Mouse (Mus musculus) hindbrain, embryonic 10.5 days (tissue): ENCODE measurements around the gene Slc10a6. TPM values are rescaled to one million over a fixed set of nuclear protein-coding genes. Genes with fewer than 3 reads are reported as not detected.

Experiments used
- DNase-seq: peaks from one replicate; pipeline ENCODE4 v3.0.0-alpha.2; 2017; ENCODE audit warnings: low spot score
- H3K27ac ChIP-seq: fragments of 300-500 bp; sonication (generic); 2 replicates; pipeline ENCODE4 v1.5.1; 2016; ENCODE audit warnings: mild to moderate bottlenecking, moderate library complexity
- H3K27me3 ChIP-seq: fragments of 300-500 bp; sonication (generic); 2 replicates; pipeline ENCODE4 v1.6.1; 2016; ENCODE audit warnings: mild to moderate bottlenecking; ENCODE audit not compliant: poor library complexity, insufficient read depth, severe bottlenecking
- H3K36me3 ChIP-seq: fragments of 300-500 bp; sonication (generic); 2 replicates; pipeline ENCODE4 v1.6.1; 2016; ENCODE audit warnings: mild to moderate bottlenecking, moderate library complexity
- H3K4me1 ChIP-seq: fragments of 300-500 bp; sonication (generic); replicated peaks from 2 replicates; pipeline ENCODE4 v1.6.1; 2016; ENCODE audit warnings: mild to moderate bottlenecking
- H3K4me3 ChIP-seq: fragments of 300-500 bp; sonication (generic); 2 replicates; pipeline ENCODE4 v1.5.1; 2016; ENCODE audit warnings: mild to moderate bottlenecking, moderate library complexity
- H3K9me3 ChIP-seq: fragments of 300-500 bp; sonication (generic); 2 replicates; pipeline ENCODE4 v1.6.1; 2016; ENCODE audit warnings: mild to moderate bottlenecking, moderate library complexity
- WGBS: fragments of 180-500 bp; shearing (Covaris S2); methylation state at CpG from one replicate; pipeline ENCODE4 v1.1.7; 2016; 5-methylcytosine and 5-hydroxymethylcytosine counted together
- polyA plus RNA-seq: library from polyadenylated mRNA; unstranded; fragments of >200 nt; fragmentation: Nextera tagmentation; extraction: Ambion mirVana; gene quantifications from 2 replicates; pipeline ENCODE4 v1.2.1, GENCODE M21; 2016

The Slc10a6 gene
- polyA plus RNA-seq, 1 experiment from 2014 or later = 0.25 TPM

DNA sequence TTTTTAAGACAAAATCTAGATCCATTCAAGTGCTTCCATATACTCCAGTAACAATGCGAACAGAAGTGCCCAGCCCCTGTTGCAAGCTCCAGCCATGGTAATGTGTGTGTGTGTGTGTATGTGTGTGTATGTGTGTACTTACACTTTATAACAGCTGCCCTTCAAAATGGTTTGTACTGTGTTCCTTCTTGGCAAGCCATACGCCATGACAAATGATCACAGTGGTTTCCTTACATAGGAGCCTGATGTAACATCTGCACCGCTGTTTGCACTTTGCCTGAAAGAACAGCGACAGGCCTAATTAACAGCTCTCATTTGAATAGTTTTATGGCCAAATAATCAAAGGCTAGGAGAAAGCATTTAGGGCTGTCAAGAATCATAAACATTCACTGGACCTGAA, 25.6 kb upstream of the Slc10a6 start:
- Histone ChIP-seq H3K4me3 (peak overlapping the region; percentile 69), H3K27me3 (peaks cover 9% of the 10 kb centered on the region; the same call in 1 of the 2 replicates), H3K9me3 (no peaks in the 10 kb centered on the region), H3K27ac (no peak overlapping the region), H3K36me3 (no peaks in the 10 kb centered on the region), H3K4me1 (peaks cover 6% of the 10 kb centered on the region; the same call in 1 of the 2 replicates)
- 78% methylated on average over 4 of the region's 4 CpGs for WGBS
- DNase-seq = no peak

GRCm38 (mm10) chr5:103654225-103654624, 25.0 kb upstream of the Slc10a6 start:
- WGBS = 28% methylated on average over 6 of the region's 6 CpGs
- Histone ChIP-seq H3K4me3 (no peak overlapping the region), H3K4me1 (peaks cover 6% of the 10 kb centered on the region; the same call in 1 of the 2 replicates), H3K27ac (no peak overlapping the region), H3K27me3 (peaks cover 9% of the 10 kb centered on the region; the same call in 1 of the 2 replicates), H3K9me3 (no peaks in the 10 kb centered on the region), H3K36me3 (no peaks in the 10 kb centered on the region)
- DNase-seq = peak; percentile 62

DNA sequence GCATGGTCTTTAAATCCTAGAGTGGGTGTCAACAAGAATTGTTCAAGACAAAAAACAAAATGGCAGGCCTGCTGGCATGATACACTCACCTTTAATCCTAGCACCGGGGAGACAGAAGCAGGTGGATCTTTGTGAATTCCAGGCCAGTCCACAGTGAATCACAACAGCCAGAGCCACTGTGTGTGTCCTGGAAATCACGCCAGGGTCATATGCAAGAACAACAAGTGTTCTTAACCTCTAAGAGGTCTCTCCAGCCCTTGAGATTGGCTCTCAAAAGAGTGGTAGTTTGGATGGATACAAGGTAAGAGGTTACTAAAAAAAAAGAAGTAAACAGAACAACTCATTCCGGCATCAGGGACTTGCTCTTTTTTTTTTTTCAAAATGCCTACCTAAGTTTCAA, 18.1 kb upstream of the Slc10a6 start:
- no peaks in the 10 kb centered on the region for H3K9me3 ChIP-seq
- WGBS = 87% methylated on average over 3 of the region's 3 CpGs
- no peaks in the 10 kb centered on the region for H3K36me3 ChIP-seq
- peaks cover 9% of the 10 kb centered on the region for H3K4me1 ChIP-seq
- DNase-seq = no peak
- H3K4me3 ChIP-seq = no peak overlapping the region
- H3K27ac ChIP-seq = no peak overlapping the region
- no peaks in the 10 kb centered on the region for H3K27me3 ChIP-seq

DNA sequence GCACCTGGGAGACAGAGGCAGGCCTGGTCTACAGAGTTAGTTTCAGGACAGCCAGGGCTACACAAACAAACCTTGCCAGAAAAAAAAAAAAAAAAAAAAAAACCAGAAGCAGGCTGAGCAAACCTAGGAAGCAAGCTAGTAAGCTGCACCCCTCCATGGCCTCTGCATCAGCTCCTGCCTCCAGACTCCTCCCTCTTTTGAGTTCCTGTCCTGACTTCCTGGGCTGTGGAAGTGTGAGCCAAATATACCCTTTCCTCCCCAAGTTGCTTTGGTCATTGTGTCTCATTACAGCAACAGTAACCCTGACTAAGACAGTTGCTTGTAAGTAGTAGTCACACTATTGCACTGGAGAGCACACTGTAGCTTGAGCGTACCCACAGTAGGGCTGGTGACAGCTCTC, 15.0 kb upstream of the Slc10a6 start:
- no peak overlapping the region for H3K27ac ChIP-seq
- H3K27me3 ChIP-seq = no peaks in the 10 kb centered on the region
- peaks cover 9% of the 10 kb centered on the region for H3K4me1 ChIP-seq
- no peak for DNase-seq
- WGBS = 93% methylated on average over 1 of the region's 1 CpGs
- H3K9me3 ChIP-seq = no peaks in the 10 kb centered on the region
- no peaks in the 10 kb centered on the region for H3K36me3 ChIP-seq
- no peak overlapping the region for H3K4me3 ChIP-seq

DNA sequence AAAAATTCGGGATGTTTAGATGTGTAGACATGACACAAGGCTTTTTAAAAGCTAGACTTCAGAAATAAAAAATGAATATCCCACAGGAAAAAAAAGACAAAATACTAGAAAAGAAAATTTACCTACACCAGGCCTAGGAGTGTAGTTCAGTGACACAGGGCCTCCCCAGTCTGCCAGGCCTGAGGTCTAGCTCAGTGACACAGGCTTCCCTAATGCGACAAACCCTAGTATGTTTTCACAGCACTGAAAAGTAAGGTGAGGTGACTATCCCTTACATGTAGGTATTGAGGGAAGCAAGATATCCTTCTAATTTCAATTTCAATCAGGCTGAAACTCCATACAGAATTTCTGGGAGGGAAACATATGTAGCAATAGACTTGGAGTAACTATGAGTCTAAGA, 8.0 kb upstream of the Slc10a6 start:
- no peak for DNase-seq
- Histone ChIP-seq H3K4me1 (no peaks in the 10 kb centered on the region), H3K27me3 (no peaks in the 10 kb centered on the region), H3K9me3 (no peaks in the 10 kb centered on the region), H3K27ac (no peak overlapping the region), H3K36me3 (no peaks in the 10 kb centered on the region), H3K4me3 (no peak overlapping the region)
- 94% methylated on average over 2 of the region's 2 CpGs for WGBS

DNA sequence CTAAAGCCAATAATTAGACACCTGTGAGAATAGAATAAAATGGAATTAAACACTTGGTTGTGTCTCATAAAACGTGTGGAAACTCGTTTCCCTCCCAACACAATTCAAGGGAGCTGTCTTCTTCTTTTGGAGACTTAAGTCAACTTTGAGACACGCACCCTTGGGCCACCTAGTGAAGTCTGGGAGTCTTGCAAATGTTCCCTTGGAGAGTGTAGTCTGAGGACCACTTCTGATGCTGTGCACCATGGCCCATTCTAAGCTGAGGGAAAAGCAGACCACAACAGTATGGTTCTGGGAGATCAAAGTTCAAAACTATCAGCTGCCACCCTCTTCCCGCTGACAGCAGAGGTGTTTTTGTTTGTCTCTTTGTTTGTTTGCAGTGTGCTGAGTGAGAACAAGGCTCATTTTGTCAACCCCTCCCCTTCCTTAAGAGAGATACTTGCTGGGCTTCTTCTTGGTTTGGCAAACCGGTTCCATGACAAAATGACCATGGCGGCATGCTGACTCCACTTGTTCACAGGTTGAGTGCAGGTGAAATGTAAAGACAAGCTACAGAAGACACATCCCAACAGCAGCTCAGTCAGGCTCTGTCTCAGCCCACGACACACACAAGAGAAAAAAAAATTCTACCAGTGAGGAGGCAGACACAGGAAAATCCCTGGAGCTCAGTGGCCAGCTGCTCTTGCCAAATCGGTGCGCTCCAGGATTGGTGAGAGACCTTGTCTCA, 814 bp upstream of the Slc10a6 start:
- Histone ChIP-seq H3K4me3 (no peak overlapping the region), H3K4me1 (0 out of 2 replicates have a peak, but pooled peaks cover 5% of the 10 kb centered on the region), H3K9me3 (no peaks in the 10 kb centered on the region), H3K36me3 (no peaks in the 10 kb centered on the region), H3K27ac (no peak overlapping the region), H3K27me3 (no peaks in the 10 kb centered on the region)
- WGBS = 82% methylated on average over 9 of the region's 9 CpGs
- no peak for DNase-seq

DNA sequence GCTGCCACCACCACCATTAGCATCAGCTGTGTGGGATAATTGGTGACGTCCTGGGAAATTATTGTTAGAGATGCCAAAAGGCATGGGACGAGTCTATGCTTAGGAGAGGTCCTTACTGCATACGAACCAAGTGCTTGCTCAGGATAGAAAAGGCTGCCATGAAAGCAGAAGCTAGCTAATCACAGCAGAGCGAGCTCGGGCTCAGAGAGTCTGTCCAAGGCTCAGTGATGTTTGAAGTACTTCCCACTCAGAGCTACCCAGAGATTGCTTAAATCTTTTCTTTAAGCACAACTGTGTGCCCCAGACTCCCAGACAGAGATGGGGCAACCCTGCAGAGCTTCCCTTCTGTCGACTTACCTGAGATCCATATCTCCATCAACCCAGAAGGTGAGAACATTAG, 704 bp downstream of the Slc10a6 start:
- H3K4me1 ChIP-seq = 0 out of 2 replicates have a peak, but pooled peaks cover 5% of the 10 kb centered on the region
- DNase-seq = no peak
- H3K9me3 ChIP-seq = no peaks in the 10 kb centered on the region
- H3K4me3 ChIP-seq = no peak overlapping the region
- H3K27ac ChIP-seq = no peak overlapping the region
- WGBS = 82% methylated on average over 6 of the region's 6 CpGs
- H3K27me3 ChIP-seq = no peaks in the 10 kb centered on the region
- H3K36me3 ChIP-seq = no peaks in the 10 kb centered on the region

- no peak overlapping the region for H3K4me3 ChIP-seq
- DNase-seq = no peak
- WGBS = 91% methylated on average over 5 of the region's 5 CpGs
- no peak overlapping the region for H3K27ac ChIP-seq
- no peaks in the 10 kb centered on the region for H3K9me3 ChIP-seq
- no peaks in the 10 kb centered on the region for H3K27me3 ChIP-seq
- H3K4me1 ChIP-seq = 0 out of 2 replicates have a peak, but pooled peaks cover 5% of the 10 kb centered on the region
- H3K36me3 ChIP-seq = no peaks in the 10 kb centered on the region
Observed at GRCm38 (mm10) chr5:103624831-103625230, 4.4 kb downstream of the Slc10a6 start.

GRCm38 (mm10) chr5:103622321-103622720, 6.9 kb downstream of the Slc10a6 start:
- Histone ChIP-seq H3K36me3 (no peaks in the 10 kb centered on the region), H3K4me1 (peaks cover under 1% of the 10 kb centered on the region; the same call in 1 of the 2 replicates), H3K27ac (no peak overlapping the region), H3K4me3 (no peak overlapping the region), H3K9me3 (no peaks in the 10 kb centered on the region), H3K27me3 (no peaks in the 10 kb centered on the region)
- DNase-seq = no peak
- 89% methylated on average over 5 of the region's 5 CpGs for WGBS

GRCm38 (mm10) chr5:103620301-103620973, 8.8 kb downstream of the Slc10a6 start:
- DNase-seq = no peak
- Histone ChIP-seq H3K9me3 (no peaks in the 10 kb centered on the region), H3K4me1 (peaks cover 4% of the 10 kb centered on the region; the same call in 1 of the 2 replicates), H3K4me3 (no peak overlapping the region), H3K36me3 (no peaks in the 10 kb centered on the region), H3K27me3 (no peaks in the 10 kb centered on the region), H3K27ac (no peak overlapping the region)
- 84% methylated on average over 12 of the region's 12 CpGs for WGBS

DNA sequence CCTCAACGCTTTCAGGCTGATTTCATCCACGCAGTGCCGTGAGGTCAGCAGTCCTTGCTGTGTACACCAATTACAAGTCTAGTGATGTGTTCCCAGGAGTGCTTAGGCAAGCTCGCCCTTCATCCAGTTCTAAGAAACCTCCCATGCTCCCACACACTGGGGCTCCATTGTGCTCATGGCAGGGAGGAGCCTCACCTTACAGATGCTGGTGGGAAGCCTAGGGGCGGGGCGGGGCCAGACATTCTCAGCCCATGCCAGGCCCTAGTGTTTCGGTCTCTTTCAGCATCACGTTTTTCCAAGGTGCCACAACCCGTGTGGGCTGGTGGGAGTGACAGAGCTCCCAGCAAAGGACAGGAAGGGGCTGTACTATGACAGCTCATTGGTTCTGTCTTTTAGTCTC, 12.0 kb downstream of the Slc10a6 start:
- H3K9me3 ChIP-seq = no peaks in the 10 kb centered on the region
- WGBS = 71% methylated on average over 9 of the region's 9 CpGs
- H3K4me1 ChIP-seq = peaks cover 4% of the 10 kb centered on the region; the same call in 1 of the 2 replicates
- H3K4me3 ChIP-seq = no peak overlapping the region
- H3K36me3 ChIP-seq = no peaks in the 10 kb centered on the region
- H3K27me3 ChIP-seq = no peaks in the 10 kb centered on the region
- DNase-seq = no peak
- H3K27ac ChIP-seq = no peak overlapping the region

DNA sequence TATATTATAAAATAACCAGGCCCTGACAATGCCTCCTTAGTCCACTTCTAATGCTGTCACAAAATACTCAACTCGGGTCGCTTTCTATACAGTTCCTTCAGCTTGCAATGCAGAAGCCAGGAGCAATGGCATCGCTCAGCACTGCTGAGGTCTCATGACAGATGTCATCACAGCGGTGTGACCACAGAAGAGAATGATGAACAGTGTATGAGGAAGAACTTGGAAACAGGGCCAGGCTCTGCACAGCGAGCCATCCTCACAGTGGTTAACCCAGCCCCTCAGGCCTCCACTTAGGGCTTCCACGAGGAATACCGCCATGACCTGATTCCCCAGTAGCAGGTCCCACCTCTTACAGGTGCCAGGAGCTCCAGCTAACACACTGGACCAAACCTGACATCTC, 14.8 kb downstream of the Slc10a6 start:
- Histone ChIP-seq H3K36me3 (no peaks in the 10 kb centered on the region), H3K4me3 (no peak overlapping the region), H3K27me3 (no peaks in the 10 kb centered on the region), H3K27ac (no peak overlapping the region), H3K9me3 (no peaks in the 10 kb centered on the region), H3K4me1 (peaks cover 4% of the 10 kb centered on the region; the same call in 1 of the 2 replicates)
- DNase-seq = no peak
- WGBS = 91% methylated on average over 7 of the region's 7 CpGs

DNA sequence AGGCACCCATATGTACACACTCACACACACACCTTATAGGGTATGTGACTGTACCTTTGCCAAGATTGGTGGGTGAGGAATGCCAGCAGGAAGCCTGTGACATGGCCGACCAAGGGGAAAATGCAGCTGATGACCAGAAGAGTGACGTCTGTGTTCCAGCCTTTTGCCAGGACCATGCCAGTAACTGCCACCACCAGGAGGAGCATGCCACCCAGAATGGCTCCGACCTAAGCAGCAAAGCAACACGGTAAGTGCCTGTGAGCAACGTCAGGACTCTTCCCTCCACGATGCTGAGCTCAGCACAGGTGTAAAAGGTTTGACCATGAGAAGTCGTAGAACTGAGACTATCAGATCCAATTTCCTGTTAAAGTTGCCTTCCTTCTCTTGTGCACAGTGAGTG, 16.9 kb downstream of the Slc10a6 start:
- Histone ChIP-seq H3K27ac (no peak overlapping the region), H3K27me3 (no peaks in the 10 kb centered on the region), H3K4me1 (peaks cover 3% of the 10 kb centered on the region; the same call in 1 of the 2 replicates), H3K36me3 (no peaks in the 10 kb centered on the region), H3K9me3 (no peaks in the 10 kb centered on the region), H3K4me3 (no peak overlapping the region)
- DNase-seq = no peak
- WGBS = 90% methylated on average over 7 of the region's 7 CpGs
